Mouse (Mus musculus): ENCODE measurements at regions not wholly inside any gene's neighbourhood (a gene's known extent, or its start where the extent isn't known, plus 50 kb on each side); places are given as distances from the start of the nearest gene placed in this dataset.
A peak's percentile ranks its signal among the peaks of the same experiment; 100 is the strongest.

- DNase-seq (ENCODE audit: low spot score in 2 of 2) = peak; percentile 35 to 83
Observed at GRCm38 (mm10) chr15:59954345-59954744, 62.1 kb downstream of the 4933412E24Rik start.

DNA sequence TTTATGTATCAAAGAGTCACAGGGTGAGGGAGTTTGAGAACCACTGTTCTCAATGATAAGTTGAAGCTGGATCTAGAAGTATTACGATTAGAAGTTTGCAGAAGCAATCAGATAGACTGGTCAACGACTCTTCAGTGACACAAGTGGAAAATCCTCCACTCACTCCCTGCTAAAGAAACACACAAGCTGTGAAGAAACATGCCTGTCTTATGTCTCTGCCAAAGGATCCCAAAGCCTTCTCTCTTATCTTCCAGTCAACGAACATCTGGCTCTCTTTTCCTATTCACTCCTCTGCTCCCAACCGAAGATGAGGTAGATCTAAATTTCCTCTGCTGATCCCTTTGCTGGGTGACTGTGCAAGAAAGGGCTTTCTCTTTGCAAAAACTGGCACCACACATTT, 62.6 kb downstream of the 4933412E24Rik start:
- no peak for DNase-seq (ENCODE audit: low spot score in 2 of 2)

- no peak for DNase-seq (ENCODE audit: low spot score in 2 of 2)
Observed at GRCm38 (mm10) chr15:59950617-59951216, 65.7 kb downstream of the 4933412E24Rik start.

- DNase-seq (ENCODE audit: low spot score in 2 of 2) = no peak
Observed at GRCm38 (mm10) chr15:59945208-59945607, 71.2 kb downstream of the 4933412E24Rik start.

DNA sequence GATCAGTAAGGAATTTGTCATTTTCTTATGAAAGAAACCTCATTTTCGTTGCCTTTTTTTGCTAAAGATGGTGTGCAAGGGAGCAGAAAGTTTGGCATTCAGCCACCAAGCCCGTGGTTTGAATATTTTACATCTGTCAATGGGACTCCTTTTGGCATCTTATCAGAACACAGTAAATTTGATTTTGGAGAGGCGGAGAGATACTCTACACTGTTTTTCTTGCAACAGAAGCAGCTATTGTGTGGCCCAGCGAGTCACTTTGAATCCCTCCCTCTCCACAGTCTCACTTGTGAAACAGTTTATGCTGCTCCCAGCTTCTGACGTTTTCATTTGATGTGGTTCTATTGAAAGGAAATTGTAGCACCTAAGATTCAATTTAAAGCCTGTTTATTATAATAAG, 79.9 kb downstream of the 4933412E24Rik start:
- peak in 1 of 2 experiments; percentile 6 for DNase-seq (ENCODE audit: low spot score in 2 of 2)

DNA sequence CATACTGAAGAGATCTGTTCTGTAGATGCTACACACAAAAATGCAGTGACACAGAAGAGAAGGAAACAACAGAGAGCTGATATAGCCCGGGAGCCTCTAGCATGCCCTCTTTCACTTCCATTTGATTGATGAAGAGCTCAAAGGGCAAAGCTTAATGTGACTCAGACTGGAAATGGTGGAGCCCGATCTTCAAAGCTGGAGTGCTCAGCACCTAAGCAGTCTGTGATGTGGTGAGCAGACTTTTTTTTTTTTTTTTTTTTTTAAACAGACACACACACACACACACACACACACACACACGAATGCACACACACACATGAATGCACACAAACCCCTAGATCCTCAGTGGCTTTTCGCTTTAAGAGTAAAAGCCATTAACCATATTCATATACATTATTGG, 102.6 kb downstream of the 4933412E24Rik start:
- no peak for DNase-seq (ENCODE audit: low spot score in 2 of 2)

DNA sequence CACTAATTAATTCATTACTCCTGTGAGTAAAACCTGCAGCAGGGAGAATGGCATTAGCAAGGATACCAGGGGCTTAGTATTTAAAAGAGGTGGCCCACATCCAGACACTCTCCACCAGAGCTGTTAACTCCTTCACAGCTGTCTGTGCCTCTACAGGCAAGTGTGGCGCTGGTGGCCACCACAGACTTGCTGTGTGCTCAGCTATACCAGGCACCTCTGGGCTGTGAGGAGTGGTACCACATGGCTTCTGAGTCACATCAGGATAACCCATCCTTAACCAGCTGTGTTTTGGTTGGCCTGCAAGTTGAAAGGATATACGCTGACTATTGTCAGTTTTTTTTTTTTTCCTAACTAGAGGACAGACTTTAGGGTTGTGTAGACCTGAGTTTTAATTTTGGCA, 108.1 kb downstream of the 4933412E24Rik start:
- no peak for DNase-seq (ENCODE audit: low spot score in 2 of 2)

GRCm38 (mm10) chr15:59905832-59906797, 110.3 kb downstream of the 4933412E24Rik start:
- no peak for DNase-seq (ENCODE audit: low spot score in 2 of 2)

DNA sequence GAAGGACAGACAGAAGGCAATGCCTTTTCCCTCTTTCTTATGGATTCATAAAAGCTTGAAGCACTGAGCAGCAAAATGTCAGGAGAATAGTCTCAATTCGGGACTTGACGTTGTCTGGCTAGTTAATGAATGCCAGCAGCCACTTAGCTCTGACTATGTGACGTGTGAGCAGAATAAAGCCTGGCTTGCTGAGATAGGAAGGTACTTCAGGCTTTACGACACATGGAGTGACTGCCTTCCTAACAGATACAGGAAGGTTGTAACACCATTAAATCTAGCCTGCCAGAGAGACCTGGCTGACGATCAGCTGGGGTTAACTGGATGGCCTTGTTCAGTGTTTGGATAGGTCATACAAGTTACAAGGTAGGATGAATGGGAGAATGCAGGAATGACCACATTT, 111.7 kb downstream of the 4933412E24Rik start:
- DNase-seq (ENCODE audit: low spot score in 2 of 2) = no peak

DNA sequence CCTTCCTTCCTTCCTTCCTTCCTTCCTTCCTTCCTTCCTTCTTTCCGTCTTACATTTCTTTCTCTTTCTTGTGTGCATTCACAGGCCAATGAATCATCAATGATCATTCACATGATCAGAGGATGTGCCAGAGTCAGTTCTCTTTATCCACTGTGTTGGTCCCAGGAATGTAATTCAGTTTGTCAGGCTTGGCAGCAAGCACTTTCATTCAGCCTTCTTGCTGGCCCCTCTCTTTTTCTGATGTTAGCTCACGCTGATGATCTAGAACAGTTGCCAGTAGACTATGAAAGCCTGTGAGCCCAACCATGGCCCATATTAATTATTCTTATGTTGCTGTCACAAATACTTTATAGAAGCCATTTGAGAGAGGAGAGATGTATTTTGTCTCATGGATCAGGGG, 127.4 kb downstream of the 4933412E24Rik start:
- DNase-seq (ENCODE audit: low spot score in 2 of 2) = no peak

GRCm38 (mm10) chr15:59888131-59888459, 128.3 kb downstream of the 4933412E24Rik start:
- DNase-seq (ENCODE audit: low spot score in 2 of 2) = no peak

GRCm38 (mm10) chr15:59887381-59888130, 128.9 kb downstream of the 4933412E24Rik start:
- DNase-seq (ENCODE audit: low spot score in 2 of 2) = no peak

DNA sequence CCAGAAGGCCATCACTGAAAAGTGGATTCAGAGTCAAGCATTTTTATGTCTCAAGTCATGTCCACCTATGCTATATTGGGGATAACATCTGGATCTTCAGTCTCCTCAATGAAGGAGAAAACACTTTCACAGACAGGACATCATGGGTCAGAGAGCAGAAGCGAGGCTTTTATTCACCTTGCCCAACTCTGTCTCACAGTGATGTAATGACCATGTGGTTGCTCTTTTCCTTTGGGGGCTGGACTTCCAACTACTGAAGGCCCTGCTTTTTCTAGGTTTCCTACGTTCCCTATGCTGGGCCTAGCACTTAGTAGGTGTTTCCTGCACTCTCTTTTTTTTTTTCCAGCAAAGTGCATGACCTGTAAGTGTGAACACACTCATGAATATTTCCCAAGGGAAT, 130.4 kb downstream of the 4933412E24Rik start:
- no peak for DNase-seq (ENCODE audit: low spot score in 2 of 2)

- no peak for DNase-seq (ENCODE audit: low spot score in 2 of 2)
Observed at GRCm38 (mm10) chr15:59882444-59882843, 134.0 kb downstream of the 4933412E24Rik start.

- DNase-seq (ENCODE audit: low spot score in 2 of 2) = no peak
Observed at GRCm38 (mm10) chr15:59880426-59880825, 136.0 kb downstream of the 4933412E24Rik start.

GRCm38 (mm10) chr15:59879311-59879710, 137.1 kb downstream of the 4933412E24Rik start:
- DNase-seq (ENCODE audit: low spot score in 2 of 2) = no peak

GRCm38 (mm10) chr15:59876279-59876742, 140.1 kb downstream of the 4933412E24Rik start:
- DNase-seq (ENCODE audit: low spot score in 2 of 2) = peak in 1 of 2 experiments; percentile 9

DNA sequence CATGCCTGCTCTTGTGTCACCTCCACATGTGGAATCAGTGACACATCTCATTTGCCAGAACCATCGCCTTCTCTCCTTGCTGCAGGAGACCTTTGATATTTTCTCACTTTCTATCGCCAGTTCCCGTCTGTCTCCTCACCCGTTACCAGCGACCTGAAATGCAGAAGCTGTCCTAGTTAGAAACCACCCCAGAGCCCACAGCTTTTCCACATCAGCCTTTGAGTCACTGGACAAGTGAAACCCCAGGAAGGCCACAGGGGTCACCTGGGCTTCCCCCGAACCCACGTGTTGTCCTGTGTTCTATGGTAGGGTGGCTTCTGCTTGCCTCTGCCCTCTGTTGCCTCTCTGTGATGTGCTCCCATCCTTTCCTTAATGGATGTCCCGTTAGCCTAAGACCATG, 149.7 kb downstream of the 4933412E24Rik start:
- DNase-seq (ENCODE audit: low spot score in 2 of 2) = no peak

DNA sequence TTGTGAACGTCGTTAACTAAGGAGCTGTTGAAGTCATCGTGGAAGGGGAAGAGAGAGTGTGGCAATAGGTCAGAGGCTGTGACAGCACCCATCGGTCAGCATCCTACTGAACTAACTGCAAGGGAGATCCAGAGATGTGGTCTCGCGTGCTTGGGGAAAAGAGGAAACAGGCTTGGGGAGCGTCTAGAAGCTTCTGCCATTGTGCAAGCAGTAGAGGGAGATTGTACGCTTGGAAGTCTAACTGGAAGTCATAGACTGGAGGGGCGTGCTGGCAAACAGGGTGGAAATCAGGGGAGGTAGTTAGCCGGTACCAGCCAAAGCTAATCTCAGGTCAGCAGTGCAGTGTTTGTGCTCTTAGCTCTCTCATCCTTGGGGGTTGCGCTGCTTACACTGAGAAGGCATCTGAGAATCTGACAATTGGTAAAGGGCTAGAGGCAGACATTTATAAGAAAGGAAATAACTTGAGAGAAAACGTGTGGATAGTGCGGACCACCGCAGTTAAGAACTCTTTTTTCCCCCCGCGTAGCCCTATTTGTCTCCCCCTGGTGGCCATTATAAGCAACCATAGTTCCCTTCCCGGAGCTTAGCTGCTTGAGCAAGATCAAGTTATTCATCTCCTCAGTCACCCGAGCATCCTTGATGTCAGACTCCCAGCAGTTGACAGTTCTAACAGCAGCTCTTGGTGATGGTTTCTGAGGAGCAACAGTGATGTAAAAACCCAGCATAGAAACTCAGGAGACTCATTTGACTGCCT, 151.5 kb downstream of the 4933412E24Rik start:
- DNase-seq (ENCODE audit: low spot score in 2 of 2) = peak in 1 of 2 experiments; percentile 10

- DNase-seq (ENCODE audit: low spot score in 2 of 2) = no peak
Observed at GRCm38 (mm10) chr15:59852271-59853000, 164.0 kb downstream of the 4933412E24Rik start.
